Mouse (Mus musculus) brown adipose tissue, adult 24 weeks (tissue): ENCODE results near the gene Fam114a2. TPM values are rescaled to one million over a fixed set of nuclear protein-coding genes. Genes with fewer than 3 reads are reported as not detected.

ENCODE experiments used
- polyA plus RNA-seq: library from polyadenylated mRNA; stranded (reverse); fragments of >200 nt; gene quantifications from 2 replicates; pipeline ENCODE4 v1.2.4, GENCODE M21; 2012; ENCODE audit not compliant: missing spikeins, insufficient read depth, insufficient read length

Fam114a2 gene
- polyA plus RNA-seq, 1 experiment = 28.8 TPM

Other genes starting within 250 kb of the Fam114a2 start
- 8.6 and 15.9 TPM in 2 replicates for gene Mfap3, start within 50 bp of the Fam114a2 start, polyA plus RNA-seq
- 2.5 and 3.3 TPM in 2 replicates for gene Galnt10, start 126.8 kb upstream of the Fam114a2 start, polyA plus RNA-seq